Mouse (Mus musculus): ENCODE measurements around the gene Foxp1. TPM values are rescaled to one million over a fixed set of nuclear protein-coding genes. Genes with fewer than 3 reads are reported as not detected.

Gene Foxp1
- polyA plus RNA-seq, 1 experiment from 2014 or later, result 18.9 TPM

DNA sequence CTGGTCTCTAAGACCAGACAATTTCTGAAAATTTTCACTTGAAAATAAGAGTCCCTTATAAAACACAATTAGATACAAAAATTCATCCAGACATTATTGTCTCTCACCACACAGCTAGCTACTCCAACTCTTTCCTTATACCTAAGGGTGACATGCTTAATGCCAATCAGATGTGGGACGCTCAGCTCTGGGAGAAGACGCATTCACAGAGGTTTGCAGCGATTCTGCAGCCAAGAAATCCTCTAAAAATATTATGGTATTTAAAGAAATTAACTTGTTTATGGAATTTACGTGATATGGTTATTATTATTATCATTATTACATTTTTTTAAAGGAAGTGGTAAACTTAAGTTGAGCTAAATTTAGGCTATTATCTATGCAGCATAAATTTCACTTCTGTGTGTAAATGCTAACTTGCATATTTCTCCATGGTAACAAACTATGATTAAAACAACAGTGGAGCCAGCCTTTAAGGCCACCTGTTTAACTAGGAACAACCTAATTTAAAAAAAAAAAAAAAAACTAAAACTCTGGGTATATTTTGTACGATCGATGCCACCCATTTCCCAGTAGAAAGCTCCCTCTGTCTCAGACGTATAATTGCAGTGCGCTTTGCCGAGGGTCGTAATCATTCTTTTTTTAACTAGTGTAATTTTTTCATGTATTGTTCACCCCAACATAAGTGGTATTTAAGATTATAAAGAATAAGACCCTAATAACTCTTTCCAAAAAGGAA lies 182.4 kb downstream of the Foxp1 start:
- Histone ChIP-seq H3K4me2 (ENCODE audit: low read depth, low read length) (no peak overlapping the region), H3K9me3 (ENCODE audit: low read length) (no peaks in the 10 kb centered on the region), H3K36me3 (replicated peaks; ENCODE audit: insufficient read depth, low read length) (no peaks in the 10 kb centered on the region), H3K4me3 (ENCODE audit: low read depth, low read length) (no peak overlapping the region), H3K27ac (ENCODE audit: low read depth) (no peak overlapping the region), H3K9ac (replicated peaks) (no peak overlapping the region), H3K4me1 (ENCODE audit: insufficient read depth) (peaks cover 18% of the 10 kb centered on the region), H3K27me3 (ENCODE audit: insufficient read depth, low read length) (no peaks in the 10 kb centered on the region)
- 73% methylated on average over 10 of the region's 10 CpGs for WGBS (ENCODE audit: insufficient replicate concordance)
- DNase-seq (no peak), ATAC-seq (no peak)
- TF ChIP-seq EP300 (IDR thresholded peaks at IDR 0.05; ENCODE audit: low read depth), result no peak
- TF ChIP-seq CTCF (IDR thresholded peaks at IDR 0.05; ENCODE audit: low read depth), result no peak

DNA sequence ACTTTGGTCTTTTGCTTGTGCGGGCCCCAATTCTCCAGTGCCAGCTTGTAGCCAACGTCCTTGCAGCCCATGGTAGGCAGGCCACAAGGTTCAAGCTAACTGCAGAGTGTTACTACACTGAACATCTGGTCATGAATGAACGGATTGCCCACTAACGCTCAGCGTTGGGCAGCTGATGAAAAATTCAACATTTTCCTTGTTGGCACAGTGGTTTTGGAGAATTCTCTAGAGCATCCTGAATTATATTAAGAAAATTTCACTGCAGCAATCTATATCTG lies 183.2 kb downstream of the Foxp1 start:
- Histone ChIP-seq H3K9me3 (ENCODE audit: low read length) (no peaks in the 10 kb centered on the region), H3K36me3 (replicated peaks; ENCODE audit: insufficient read depth, low read length) (no peaks in the 10 kb centered on the region), H3K4me2 (ENCODE audit: low read depth, low read length) (peak overlapping the region; percentile 15; the same call in 1 of the 2 replicates), H3K9ac (replicated peaks) (no peak overlapping the region), H3K27ac (ENCODE audit: low read depth) (peak overlapping the region; percentile 46), H3K4me3 (ENCODE audit: low read depth, low read length) (0 out of 2 replicates have a peak overlapping the region, but pooled peaks have one; percentile 3), H3K4me1 (ENCODE audit: insufficient read depth) (peaks cover 14% of the 10 kb centered on the region), H3K27me3 (ENCODE audit: insufficient read depth, low read length) (no peaks in the 10 kb centered on the region)
- no peak for ATAC-seq
- DNase-seq, result no peak
- 37% methylated on average over 5 of the region's 5 CpGs for WGBS (ENCODE audit: insufficient replicate concordance)
- TF ChIP-seq CTCF (IDR thresholded peaks at IDR 0.05; ENCODE audit: low read depth) (no peak), EP300 (IDR thresholded peaks at IDR 0.05; ENCODE audit: low read depth) (no peak)

DNA sequence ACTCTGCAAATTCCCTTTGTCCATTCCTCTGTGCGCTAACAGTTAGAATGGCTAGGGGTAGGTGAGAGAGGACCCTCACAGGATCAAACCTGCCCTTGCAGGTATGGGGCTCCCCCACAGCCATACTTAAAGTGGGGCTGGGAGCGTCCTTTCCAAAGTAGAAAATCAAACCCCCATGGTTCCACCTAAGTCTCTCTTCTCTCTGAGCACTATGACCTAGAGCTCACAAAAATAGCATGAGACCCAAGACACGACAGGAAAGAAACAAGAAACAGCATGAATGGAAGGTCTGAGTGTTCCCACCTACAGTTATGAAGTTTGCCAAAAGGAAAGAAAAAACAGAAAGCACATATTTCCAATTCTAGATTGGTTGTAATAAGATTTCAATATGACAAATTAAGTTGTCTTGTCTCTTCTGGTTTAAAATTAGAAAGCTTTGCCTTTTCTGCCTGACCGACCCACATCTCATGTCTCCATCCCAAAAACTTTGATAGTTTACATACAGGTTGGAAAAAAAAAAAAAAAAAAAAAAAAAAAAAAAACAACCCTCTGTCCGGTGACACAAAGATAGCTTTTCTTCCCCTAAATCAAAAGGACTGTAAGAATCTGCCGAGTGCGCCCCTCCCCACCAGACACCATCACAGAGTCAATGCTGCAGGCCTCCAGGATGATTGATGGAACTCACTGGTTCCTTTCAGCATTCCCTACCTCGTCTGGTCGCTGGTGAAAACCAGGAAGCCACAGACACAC lies 183.8 kb downstream of the Foxp1 start:
- TF ChIP-seq CTCF (IDR thresholded peaks at IDR 0.05; ENCODE audit: low read depth) (no peak), EP300 (IDR thresholded peaks at IDR 0.05; ENCODE audit: low read depth) (no peak)
- H3K36me3 ChIP-seq (replicated peaks; ENCODE audit: insufficient read depth, low read length), result no peaks in the 10 kb centered on the region
- H3K4me2 ChIP-seq (ENCODE audit: low read depth, low read length), result peak overlapping the region; percentile 31; the same call in 1 of the 2 replicates
- peaks cover 10% of the 10 kb centered on the region for H3K4me1 ChIP-seq (ENCODE audit: insufficient read depth)
- no peak for DNase-seq
- H3K4me3 ChIP-seq (ENCODE audit: low read depth, low read length), result 0 out of 2 replicates have a peak overlapping the region, but pooled peaks have one; percentile 3
- H3K9ac ChIP-seq (replicated peaks), result no peak overlapping the region
- H3K9me3 ChIP-seq (ENCODE audit: low read length), result no peaks in the 10 kb centered on the region
- WGBS (ENCODE audit: insufficient replicate concordance), result 49% methylated on average over 9 of the region's 9 CpGs
- no peak for ATAC-seq
- H3K27ac ChIP-seq (ENCODE audit: low read depth), result peak overlapping the region; percentile 46
- H3K27me3 ChIP-seq (ENCODE audit: insufficient read depth, low read length), result no peaks in the 10 kb centered on the region

DNA sequence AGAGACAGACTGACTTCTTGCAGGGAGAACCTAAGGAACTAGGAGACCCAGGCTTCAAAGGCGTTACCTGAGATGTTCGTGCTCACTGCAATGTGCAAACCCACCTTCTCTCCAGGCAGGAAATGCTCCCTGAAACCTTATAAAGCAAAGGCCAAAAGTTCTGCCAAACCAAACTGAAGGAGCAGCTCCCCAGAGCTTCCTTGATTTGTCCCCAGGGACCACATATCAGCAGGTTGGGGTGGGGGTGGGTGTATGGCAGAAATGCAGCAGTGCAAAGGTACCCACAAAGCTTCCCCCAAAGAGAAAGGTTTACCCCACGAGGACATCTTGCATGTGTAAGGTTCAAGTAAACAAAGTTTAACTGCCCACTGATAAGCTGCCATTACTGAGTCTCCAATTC lies 184.3 kb downstream of the Foxp1 start:
- Histone ChIP-seq H3K9ac (replicated peaks) (peak overlapping the region; percentile 36; the same call in 1 of the 2 replicates), H3K9me3 (ENCODE audit: low read length) (no peaks in the 10 kb centered on the region), H3K27ac (ENCODE audit: low read depth) (peak overlapping the region; percentile 39; the same call in 1 of the 2 replicates), H3K4me3 (ENCODE audit: low read depth, low read length) (no peak overlapping the region), H3K27me3 (ENCODE audit: insufficient read depth, low read length) (no peaks in the 10 kb centered on the region), H3K36me3 (replicated peaks; ENCODE audit: insufficient read depth, low read length) (no peaks in the 10 kb centered on the region), H3K4me2 (ENCODE audit: low read depth, low read length) (peak overlapping the region; percentile 43), H3K4me1 (ENCODE audit: insufficient read depth) (peaks cover 10% of the 10 kb centered on the region)
- DNase-seq, result no peak
- WGBS (ENCODE audit: insufficient replicate concordance), result 43% methylated on average over 3 of the region's 3 CpGs
- no peak for ATAC-seq
- TF ChIP-seq EP300 (IDR thresholded peaks at IDR 0.05; ENCODE audit: low read depth) (no peak), CTCF (IDR thresholded peaks at IDR 0.05; ENCODE audit: low read depth) (no peak)

DNA sequence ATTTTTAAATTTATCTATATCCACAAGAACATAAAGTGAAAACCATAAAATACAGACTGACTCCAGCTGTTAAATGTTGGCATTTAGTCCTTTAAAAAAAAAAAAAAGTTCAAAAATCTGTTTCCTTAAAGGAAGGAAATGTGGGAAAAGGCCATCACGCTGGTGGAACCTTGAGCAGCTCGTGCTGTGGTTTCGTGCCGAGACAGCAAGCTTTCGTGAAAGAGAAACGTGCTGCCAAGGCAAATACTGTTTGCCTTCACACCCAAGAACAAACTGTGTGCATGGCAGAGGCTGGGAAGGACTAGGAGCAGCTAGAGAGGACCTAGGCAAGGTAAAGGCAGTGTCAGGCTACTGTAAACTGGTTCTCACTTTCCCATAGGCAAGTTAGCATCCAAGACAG lies 184.9 kb downstream of the Foxp1 start:
- peak overlapping the region; percentile 43 for H3K4me2 ChIP-seq (ENCODE audit: low read depth, low read length)
- H3K9ac ChIP-seq (replicated peaks), result peak overlapping the region; percentile 36
- peak overlapping the region; percentile 39 for H3K27ac ChIP-seq (ENCODE audit: low read depth)
- peaks cover 10% of the 10 kb centered on the region for H3K4me1 ChIP-seq (ENCODE audit: insufficient read depth)
- ATAC-seq (no peak), DNase-seq (no peak)
- H3K4me3 ChIP-seq (ENCODE audit: low read depth, low read length), result no peak overlapping the region
- WGBS (ENCODE audit: insufficient replicate concordance), result 16% methylated on average over 6 of the region's 6 CpGs
- no peaks in the 10 kb centered on the region for H3K9me3 ChIP-seq (ENCODE audit: low read length)
- TF ChIP-seq CTCF (IDR thresholded peaks at IDR 0.05; ENCODE audit: low read depth), result no peak
- TF ChIP-seq EP300 (IDR thresholded peaks at IDR 0.05; ENCODE audit: low read depth), result no peak
- no peaks in the 10 kb centered on the region for H3K27me3 ChIP-seq (ENCODE audit: insufficient read depth, low read length)
- H3K36me3 ChIP-seq (replicated peaks; ENCODE audit: insufficient read depth, low read length), result no peaks in the 10 kb centered on the region

DNA sequence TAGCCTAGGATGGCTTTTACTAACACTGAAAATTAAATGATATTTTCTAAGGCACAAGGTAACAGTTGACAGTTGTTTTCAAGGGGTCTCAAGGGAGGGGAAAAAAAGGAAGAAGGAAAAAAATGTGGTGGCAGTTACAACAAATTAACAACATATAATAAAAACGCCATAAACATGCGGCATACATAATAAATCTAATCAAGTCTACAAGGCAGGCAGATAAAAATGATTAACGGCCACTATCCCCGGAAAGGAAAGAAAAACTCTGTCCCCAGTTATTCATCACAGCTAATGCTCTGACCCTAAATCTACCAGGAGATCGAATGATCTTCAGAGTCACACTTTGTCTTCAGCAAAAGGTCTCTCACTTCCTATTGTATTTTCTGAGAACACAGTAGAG lies 186.3 kb downstream of the Foxp1 start:
- H3K9ac ChIP-seq (replicated peaks), result no peak overlapping the region
- H3K36me3 ChIP-seq (replicated peaks; ENCODE audit: insufficient read depth, low read length), result no peaks in the 10 kb centered on the region
- no peaks in the 10 kb centered on the region for H3K27me3 ChIP-seq (ENCODE audit: insufficient read depth, low read length)
- no peak for ATAC-seq
- no peaks in the 10 kb centered on the region for H3K9me3 ChIP-seq (ENCODE audit: low read length)
- WGBS (ENCODE audit: insufficient replicate concordance), result 36% methylated on average over 5 of the region's 5 CpGs
- H3K27ac ChIP-seq (ENCODE audit: low read depth), result peak overlapping the region; percentile 50; the same call in 1 of the 2 replicates
- no peak overlapping the region for H3K4me3 ChIP-seq (ENCODE audit: low read depth, low read length)
- no peak for TF ChIP-seq CTCF (IDR thresholded peaks at IDR 0.05; ENCODE audit: low read depth)
- peak; percentile 50; the same call in 1 of the 2 replicates for TF ChIP-seq EP300 (IDR thresholded peaks at IDR 0.05; ENCODE audit: low read depth)
- DNase-seq, result no peak
- H3K4me1 ChIP-seq (ENCODE audit: insufficient read depth), result peaks cover 10% of the 10 kb centered on the region
- no peak overlapping the region for H3K4me2 ChIP-seq (ENCODE audit: low read depth, low read length)
